Mouse (Mus musculus) forebrain, postnatal 0 days (tissue): ENCODE results near the gene Man2b2. TPM values are rescaled to one million over a fixed set of nuclear protein-coding genes. Genes with fewer than 3 reads are reported as not detected.

Experiments used
- ATAC-seq: fragments of 200-750 bp; cut with Nextera tagmentation; 2 replicates; pipeline ENCODE4 v1.8.0; 2017; ENCODE audit warnings: mild to moderate bottlenecking, moderate library complexity
- DNase-seq: peaks from one replicate; pipeline ENCODE4 v3.0.0-alpha.2; 2015
- H3K27ac ChIP-seq: fragments of 300-500 bp; sonication (generic); 2 replicates; pipeline ENCODE4 v1.5.1; 2014; ENCODE audit warnings: low read depth, mild to moderate bottlenecking, antibody characterized with exemption, low read length, moderate library complexity, mixed read lengths
- H3K27me3 ChIP-seq: fragments of 300-500 bp; sonication (generic); 2 replicates; pipeline ENCODE4 v1.6.1; 2014; ENCODE audit warnings: mild to moderate bottlenecking, low read length, mixed read lengths; ENCODE audit not compliant: insufficient read depth
- H3K36me3 ChIP-seq: fragments of 300-500 bp; sonication (generic); 2 replicates; pipeline ENCODE4 v1.6.1; 2014; ENCODE audit warnings: mild to moderate bottlenecking, moderate library complexity; ENCODE audit not compliant: insufficient read depth
- H3K4me1 ChIP-seq: fragments of 300-500 bp; sonication (generic); 2 replicates; pipeline ENCODE4 v1.6.1; 2014; ENCODE audit warnings: antibody characterized with exemption; ENCODE audit not compliant: insufficient read depth
- H3K4me2 ChIP-seq: fragments of 300-500 bp; sonication (generic); 2 replicates; pipeline ENCODE4 v1.6.1; 2014; ENCODE audit warnings: low read depth, mild to moderate bottlenecking, moderate library complexity
- H3K4me3 ChIP-seq: fragments of 300-500 bp; sonication (generic); 2 replicates; pipeline ENCODE4 v1.5.1; 2014; ENCODE audit warnings: low read depth, low read length, mixed read lengths
- H3K9ac ChIP-seq: fragments of 300-500 bp; sonication (generic); 2 replicates; pipeline ENCODE4 v1.6.1; 2014; ENCODE audit warnings: mild to moderate bottlenecking
- H3K9me3 ChIP-seq: fragments of 300-500 bp; sonication (generic); 2 replicates; pipeline ENCODE4 v1.6.1; 2016; ENCODE audit warnings: low read length
- CTCF ChIP-seq: sonication (generic); IDR thresholded peaks from 2 replicates; pipeline ENCODE4 v1.5.1; 2016; ENCODE audit warnings: antibody characterized with exemption, control low read depth, low read depth
- WGBS: fragments of 180-500 bp; shearing (Covaris S2); extraction: QIAGEN DNeasy Blood & Tissue Kit; methylation state at CpG from one replicate; pipeline ENCODE4 v1.1.7; 2014; 5-methylcytosine and 5-hydroxymethylcytosine counted together
- polyA plus RNA-seq: library from polyadenylated mRNA; unstranded; fragments of >200 nt; fragmentation: Nextera tagmentation; extraction: Ambion mirVana; gene quantifications from 2 replicates; pipeline ENCODE4 v1.2.1, GENCODE M21; 2015
- total RNA-seq: library from RNA; depleted of rRNA; stranded (reverse); fragments of >200 nt; gene quantifications from 2 replicates; pipeline ENCODE4 v1.2.3, GENCODE M21; 2014

Gene Man2b2
- total and polyA plus RNA-seq, 2 experiments from 2014 or later, result 12.7 to 13.9 TPM

DNA sequence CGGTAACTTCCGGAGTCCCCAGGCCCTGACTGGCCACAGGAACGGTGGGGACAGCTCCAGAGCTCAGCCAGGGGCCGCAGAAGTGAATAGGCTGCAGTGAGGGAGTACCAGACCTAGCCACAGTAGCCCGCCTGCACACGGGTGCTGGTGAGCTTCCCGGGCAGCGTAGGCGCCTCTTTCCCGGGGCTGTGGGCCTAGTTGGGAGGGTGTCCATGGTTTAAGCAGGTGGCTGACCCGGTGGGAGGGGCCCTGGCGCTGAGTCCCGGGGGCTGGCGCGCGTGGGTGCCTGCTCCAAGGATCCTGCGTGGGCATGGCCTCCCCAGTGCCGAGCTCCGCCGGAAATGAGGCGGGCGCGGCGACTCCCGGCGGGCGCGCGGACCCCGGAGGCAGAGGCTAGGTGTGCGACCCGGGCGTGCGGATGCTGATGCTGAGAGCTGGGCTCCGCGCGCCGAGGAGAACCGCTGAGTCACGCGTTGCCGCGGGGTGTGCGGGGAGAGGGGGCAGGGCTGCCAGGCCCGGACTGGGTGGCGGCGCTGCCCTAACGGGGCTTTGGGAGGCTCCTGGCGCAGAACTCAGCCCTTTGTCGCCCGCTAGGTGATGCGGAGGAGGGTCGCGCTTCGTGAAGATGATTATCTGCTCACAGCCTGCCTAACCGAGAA lies 39.3 kb upstream of the Man2b2 start:
- peak overlapping the region; percentile 80 for H3K27ac ChIP-seq
- peak overlapping the region; percentile 81 for H3K4me2 ChIP-seq
- DNase-seq, result peak; percentile 67
- peaks cover 21% of the 10 kb centered on the region for H3K27me3 ChIP-seq
- H3K9ac ChIP-seq, result peak overlapping the region; percentile 77
- no peaks in the 10 kb centered on the region for H3K9me3 ChIP-seq
- H3K36me3 ChIP-seq, result no peaks in the 10 kb centered on the region
- peak overlapping the region; percentile 65 for H3K4me3 ChIP-seq
- 3% methylated on average over 56 of the region's 56 CpGs for WGBS
- ATAC-seq, result peak; percentile 71
- TF ChIP-seq CTCF, result peak; percentile 34; the same call in 1 of the 2 replicates
- no peaks in the 10 kb centered on the region for H3K4me1 ChIP-seq

- ATAC-seq (no peak; the same call in 1 of the 2 replicates), DNase-seq (peak; percentile 60)
- Histone ChIP-seq H3K36me3 (no peaks in the 10 kb centered on the region), H3K27ac (peak overlapping the region; percentile 80), H3K9me3 (no peaks in the 10 kb centered on the region), H3K4me1 (no peaks in the 10 kb centered on the region), H3K27me3 (peaks cover 21% of the 10 kb centered on the region), H3K4me2 (peak overlapping the region; percentile 81), H3K9ac (peak overlapping the region; percentile 77), H3K4me3 (peak overlapping the region; percentile 65)
- TF ChIP-seq CTCF, result no peak
- WGBS, result 2% methylated on average over 7 of the region's 7 CpGs
These were observed 38.7 kb upstream of the Man2b2 start for GRCm38 (mm10) chr5:36869186-36869577.

- DNase-seq (peak; percentile 57), ATAC-seq (peak; percentile 75)
- no peaks in the 10 kb centered on the region for H3K9me3 ChIP-seq
- H3K27ac ChIP-seq, result peak within 1 kb of the TSS; percentile 80
- H3K4me3 ChIP-seq, result peak within 1 kb of the TSS; percentile 65
- no peaks in the 10 kb centered on the region for H3K4me1 ChIP-seq
- H3K9ac ChIP-seq, result peak within 1 kb of the TSS; percentile 77
- no peak for TF ChIP-seq CTCF
- peak within 1 kb of the TSS; percentile 81 for H3K4me2 ChIP-seq
- H3K36me3 ChIP-seq, result no peaks in the 10 kb centered on the region
- under 1% methylated on average over 108 of the region's 108 CpGs for WGBS
- peaks cover 21% of the 10 kb centered on the region for H3K27me3 ChIP-seq
These were observed 38.0 kb upstream of the Man2b2 start, which contains the start of gene Ppp2r2c for GRCm38 (mm10) chr5:36868266-36869090. Gene Ppp2r2c, plus strand, starts transcription at chr5:36868513.

GRCm38 (mm10) chr5:36867561-36867960 lies 37.1 kb upstream of the Man2b2 start:
- 6% methylated on average over 6 of the region's 6 CpGs for WGBS
- no peaks in the 10 kb centered on the region for H3K4me1 ChIP-seq

DNA sequence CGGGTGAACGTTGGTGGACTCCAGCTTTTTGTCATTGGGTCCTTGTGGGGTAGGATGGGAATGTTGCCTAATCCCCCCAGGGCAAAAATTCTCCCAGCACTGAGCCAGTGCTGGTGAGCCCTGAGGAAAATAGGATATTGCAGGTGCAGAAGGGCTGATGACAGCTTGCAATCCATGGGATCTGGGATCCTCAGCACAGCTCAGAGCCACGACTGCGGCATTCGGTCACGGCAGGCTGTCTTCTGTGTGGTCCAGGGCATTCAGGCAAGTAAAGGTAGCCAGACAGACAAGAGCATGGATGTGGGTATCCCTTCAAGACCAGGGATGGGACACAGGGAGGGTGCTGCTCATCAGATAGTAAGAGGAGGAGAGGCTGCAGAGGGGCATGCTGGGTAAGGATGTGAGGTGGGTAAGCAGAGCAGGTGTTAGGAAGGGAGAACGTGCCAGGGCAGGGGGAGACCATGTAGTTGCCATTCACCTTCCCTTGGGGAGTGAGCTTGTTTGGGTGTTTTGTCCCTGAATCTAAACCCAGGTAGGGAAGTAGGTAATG lies 36.3 kb upstream of the Man2b2 start:
- Histone ChIP-seq H3K4me1 (no peaks in the 10 kb centered on the region), H3K9ac (no peak overlapping the region), H3K27me3 (peaks cover 21% of the 10 kb centered on the region), H3K9me3 (no peaks in the 10 kb centered on the region), H3K4me2 (0 out of 2 replicates have a peak overlapping the region, but pooled peaks have one; percentile 81), H3K36me3 (no peaks in the 10 kb centered on the region), H3K4me3 (no peak overlapping the region), H3K27ac (no peak overlapping the region)
- ATAC-seq, result no peak
- DNase-seq, result no peak
- 62% methylated on average over 7 of the region's 7 CpGs for WGBS
- no peak for TF ChIP-seq CTCF

More at GRCm38 (mm10) chr5:36867561-36867960, 37.1 kb upstream of the Man2b2 start:
- DNase-seq, result no peak
- H3K4me3 ChIP-seq, result peak overlapping the region; percentile 65
- peak overlapping the region; percentile 77 for H3K9ac ChIP-seq
- no peaks in the 10 kb centered on the region for H3K36me3 ChIP-seq
- no peak for TF ChIP-seq CTCF
- no peaks in the 10 kb centered on the region for H3K9me3 ChIP-seq
- ATAC-seq, result no peak; the same call in 1 of the 2 replicates
- 0 out of 2 replicates have a peak overlapping the region, but pooled peaks have one; percentile 15 for H3K27ac ChIP-seq
- H3K27me3 ChIP-seq, result peaks cover 21% of the 10 kb centered on the region
- peak overlapping the region; percentile 81 for H3K4me2 ChIP-seq

DNA sequence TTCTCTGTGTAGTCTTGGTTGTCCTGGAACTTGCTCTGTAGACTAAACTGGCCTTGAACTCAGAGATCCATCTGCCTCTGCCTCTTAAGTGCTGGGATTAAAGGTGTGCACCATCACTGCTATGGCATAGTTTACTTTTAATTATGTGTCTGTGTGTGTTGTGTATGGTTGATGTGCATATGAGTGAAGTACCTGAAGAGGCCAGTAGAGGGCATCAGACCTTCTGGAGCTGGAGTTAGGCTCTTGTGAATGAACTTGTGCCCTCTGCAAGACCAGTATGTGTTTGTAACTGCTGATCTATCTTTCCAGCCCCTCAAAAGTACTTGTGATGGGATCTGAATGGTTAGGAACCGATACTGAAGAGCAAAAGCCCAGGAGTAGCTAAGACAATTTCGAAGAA lies 30.6 kb upstream of the Man2b2 start:
- Histone ChIP-seq H3K4me2 (no peak overlapping the region), H3K9ac (no peak overlapping the region), H3K36me3 (no peaks in the 10 kb centered on the region), H3K27ac (no peak overlapping the region), H3K27me3 (peaks cover 3% of the 10 kb centered on the region; the same call in 1 of the 2 replicates), H3K4me3 (no peak overlapping the region), H3K4me1 (no peaks in the 10 kb centered on the region), H3K9me3 (no peaks in the 10 kb centered on the region)
- DNase-seq, result no peak
- ATAC-seq, result no peak
- TF ChIP-seq CTCF, result peak; percentile 56
- WGBS, result 90% methylated on average over 2 of the region's 2 CpGs

DNA sequence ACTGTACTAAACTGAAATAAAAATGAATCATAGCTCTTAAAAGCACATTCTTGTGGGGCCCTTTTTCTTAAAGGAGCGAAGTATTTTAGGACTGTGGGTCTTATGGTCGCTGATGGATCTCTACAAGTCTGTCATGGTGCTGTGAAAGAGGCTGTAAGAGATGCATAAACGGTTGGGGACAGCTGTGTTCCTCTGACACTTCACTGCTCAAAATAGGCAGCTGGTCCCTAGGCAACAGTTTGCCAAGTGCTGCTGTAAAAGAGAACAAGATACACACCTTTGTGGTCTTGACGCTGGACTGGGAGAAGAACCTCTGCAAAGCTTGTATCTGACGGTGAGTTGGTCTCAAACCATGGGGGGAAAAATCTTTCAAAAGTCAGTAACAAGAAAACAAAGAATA lies 27.1 kb upstream of the Man2b2 start:
- Histone ChIP-seq H3K27ac (no peak overlapping the region), H3K4me1 (no peaks in the 10 kb centered on the region), H3K4me3 (no peak overlapping the region), H3K9ac (no peak overlapping the region), H3K36me3 (no peaks in the 10 kb centered on the region), H3K4me2 (no peak overlapping the region), H3K27me3 (no peaks in the 10 kb centered on the region), H3K9me3 (no peaks in the 10 kb centered on the region)
- DNase-seq, result no peak
- 53% methylated on average over 5 of the region's 5 CpGs for WGBS
- ATAC-seq, result no peak; the same call in 1 of the 2 replicates
- no peak for TF ChIP-seq CTCF
